Mouse (Mus musculus): Measurements from ENCODE around the gene Cd209g. TPM values are rescaled to one million over a fixed set of nuclear protein-coding genes. Genes with fewer than 3 reads are reported as not detected.

The Cd209g gene
- total and polyA plus RNA-seq, 2 experiments = 3.9 TPM; not detected in 1

GRCm38 (mm10) chr8:4166881-4167525 lies 33.1 kb downstream of the Cd209g start:
- Histone ChIP-seq H3K4me1 (ENCODE audit: control insufficient read depth, insufficient read depth, low read length) (0 out of 2 replicates have a peak, but pooled peaks cover 3% of the 10 kb centered on the region), H3K27ac (replicated peaks; ENCODE audit: insufficient read depth, low read depth, low read length) (no peak overlapping the region), H3K9ac (ENCODE audit: low read depth, low read length) (peak overlapping the region; percentile 88), H3K4me3 (ENCODE audit: insufficient read depth, low read depth, low read length) (peak overlapping the region; percentile 74), H3K36me3 (ENCODE audit: control insufficient read depth, insufficient read depth, low read length) (no peaks in the 10 kb centered on the region), H3K27me3 (ENCODE audit: control insufficient read depth, insufficient read depth, low read length) (no peaks in the 10 kb centered on the region), H3K79me2 (ENCODE audit: control insufficient read depth, insufficient read depth, low read length) (no peaks in the 10 kb centered on the region)
- no peak for DNase-seq (ENCODE audit: extremely low read depth, low read depth, low spot score)
- TF ChIP-seq CTCF (IDR thresholded peaks at IDR 0.05; ENCODE audit: low read depth, low read length) (no peak), POLR2A (IDR thresholded peaks at IDR 0.05; ENCODE audit: extremely low read depth, insufficient read depth, low read length) (no peak)
- 14% methylated on average over 10 of the region's 10 CpGs for WGBS

GRCm38 (mm10) chr8:4167918-4168317 lies 34.0 kb downstream of the Cd209g start:
- Histone ChIP-seq H3K27ac (replicated peaks; ENCODE audit: insufficient read depth, low read depth, low read length) (no peak overlapping the region), H3K9ac (ENCODE audit: low read depth, low read length) (no peak overlapping the region), H3K4me1 (ENCODE audit: control insufficient read depth, insufficient read depth, low read length) (0 out of 2 replicates have a peak, but pooled peaks cover 3% of the 10 kb centered on the region), H3K27me3 (ENCODE audit: control insufficient read depth, insufficient read depth, low read length) (no peaks in the 10 kb centered on the region), H3K4me3 (ENCODE audit: insufficient read depth, low read depth, low read length) (no peak overlapping the region), H3K36me3 (ENCODE audit: control insufficient read depth, insufficient read depth, low read length) (no peaks in the 10 kb centered on the region), H3K79me2 (ENCODE audit: control insufficient read depth, insufficient read depth, low read length) (no peaks in the 10 kb centered on the region)
- no peak for DNase-seq (ENCODE audit: extremely low read depth, low read depth, low spot score)
- TF ChIP-seq CTCF (IDR thresholded peaks at IDR 0.05; ENCODE audit: low read depth, low read length) (no peak), POLR2A (IDR thresholded peaks at IDR 0.05; ENCODE audit: extremely low read depth, insufficient read depth, low read length) (no peak)
- WGBS = 94% methylated on average over 1 of the region's 1 CpGs

GRCm38 (mm10) chr8:4172486-4172885 lies 38.6 kb downstream of the Cd209g start:
- DNase-seq (ENCODE audit: extremely low read depth, low read depth, low spot score) = no peak
- Histone ChIP-seq H3K36me3 (ENCODE audit: control insufficient read depth, insufficient read depth, low read length) (no peaks in the 10 kb centered on the region; the same call in 1 of the 2 replicates), H3K9ac (ENCODE audit: low read depth, low read length) (no peak overlapping the region), H3K4me3 (ENCODE audit: insufficient read depth, low read depth, low read length) (no peak overlapping the region), H3K27me3 (ENCODE audit: control insufficient read depth, insufficient read depth, low read length) (no peaks in the 10 kb centered on the region), H3K79me2 (ENCODE audit: control insufficient read depth, insufficient read depth, low read length) (no peaks in the 10 kb centered on the region; the same call in 1 of the 2 replicates), H3K27ac (replicated peaks; ENCODE audit: insufficient read depth, low read depth, low read length) (no peak overlapping the region), H3K4me1 (ENCODE audit: control insufficient read depth, insufficient read depth, low read length) (no peaks in the 10 kb centered on the region)
- WGBS = 82% methylated on average over 3 of the region's 3 CpGs
- TF ChIP-seq POLR2A (IDR thresholded peaks at IDR 0.05; ENCODE audit: extremely low read depth, insufficient read depth, low read length) (no peak), CTCF (IDR thresholded peaks at IDR 0.05; ENCODE audit: low read depth, low read length) (no peak)

GRCm38 (mm10) chr8:4174018-4174417 lies 40.1 kb downstream of the Cd209g start:
- H3K27ac ChIP-seq (replicated peaks; ENCODE audit: insufficient read depth, low read depth, low read length) = no peak overlapping the region
- 97% methylated on average over 2 of the region's 2 CpGs for WGBS
- TF ChIP-seq POLR2A (IDR thresholded peaks at IDR 0.05; ENCODE audit: extremely low read depth, insufficient read depth, low read length) (no peak), CTCF (IDR thresholded peaks at IDR 0.05; ENCODE audit: low read depth, low read length) (no peak)

GRCm38 (mm10) chr8:4183409-4183808 lies 49.5 kb downstream of the Cd209g start:
- H3K4me3 ChIP-seq (ENCODE audit: insufficient read depth, low read depth, low read length) = no peak overlapping the region
- 91% methylated on average over 8 of the region's 8 CpGs for WGBS
- H3K27me3 ChIP-seq (ENCODE audit: control insufficient read depth, insufficient read depth, low read length) = no peaks in the 10 kb centered on the region
- no peak for DNase-seq (ENCODE audit: extremely low read depth, low read depth, low spot score)
- no peaks in the 10 kb centered on the region; the same call in 1 of the 2 replicates for H3K79me2 ChIP-seq (ENCODE audit: control insufficient read depth, insufficient read depth, low read length)
- TF ChIP-seq POLR2A (IDR thresholded peaks at IDR 0.05; ENCODE audit: extremely low read depth, insufficient read depth, low read length) (no peak), CTCF (IDR thresholded peaks at IDR 0.05; ENCODE audit: low read depth, low read length) (no peak)
- H3K27ac ChIP-seq (replicated peaks; ENCODE audit: insufficient read depth, low read depth, low read length) = no peak overlapping the region
- no peak overlapping the region for H3K9ac ChIP-seq (ENCODE audit: low read depth, low read length)
- H3K4me1 ChIP-seq (ENCODE audit: control insufficient read depth, insufficient read depth, low read length) = peaks cover 3% of the 10 kb centered on the region
- H3K36me3 ChIP-seq (ENCODE audit: control insufficient read depth, insufficient read depth, low read length) = peaks cover 3% of the 10 kb centered on the region; the same call in 1 of the 2 replicates

More at GRCm38 (mm10) chr8:4174018-4174417, 40.1 kb downstream of the Cd209g start:
- H3K4me3 ChIP-seq (ENCODE audit: insufficient read depth, low read depth, low read length) = no peak overlapping the region
- no peaks in the 10 kb centered on the region; the same call in 1 of the 2 replicates for H3K79me2 ChIP-seq (ENCODE audit: control insufficient read depth, insufficient read depth, low read length)
- no peak overlapping the region for H3K9ac ChIP-seq (ENCODE audit: low read depth, low read length)
- H3K27me3 ChIP-seq (ENCODE audit: control insufficient read depth, insufficient read depth, low read length) = no peaks in the 10 kb centered on the region
- no peaks in the 10 kb centered on the region; the same call in 1 of the 2 replicates for H3K36me3 ChIP-seq (ENCODE audit: control insufficient read depth, insufficient read depth, low read length)
- no peak for DNase-seq (ENCODE audit: extremely low read depth, low read depth, low spot score)
- H3K4me1 ChIP-seq (ENCODE audit: control insufficient read depth, insufficient read depth, low read length) = no peaks in the 10 kb centered on the region

GRCm38 (mm10) chr8:4186151-4186550 lies 52.3 kb downstream of the Cd209g start:
- 24% methylated on average over 2 of the region's 2 CpGs for WGBS
- DNase-seq (ENCODE audit: extremely low read depth, low read depth, low spot score) = peak; percentile 67
- Histone ChIP-seq H3K9ac (ENCODE audit: low read depth, low read length) (no peak overlapping the region), H3K27me3 (ENCODE audit: control insufficient read depth, insufficient read depth, low read length) (no peaks in the 10 kb centered on the region), H3K79me2 (ENCODE audit: control insufficient read depth, insufficient read depth, low read length) (no peaks in the 10 kb centered on the region), H3K27ac (replicated peaks; ENCODE audit: insufficient read depth, low read depth, low read length) (no peak overlapping the region), H3K36me3 (ENCODE audit: control insufficient read depth, insufficient read depth, low read length) (peaks cover 3% of the 10 kb centered on the region; the same call in 1 of the 2 replicates), H3K4me3 (ENCODE audit: insufficient read depth, low read depth, low read length) (no peak overlapping the region), H3K4me1 (ENCODE audit: control insufficient read depth, insufficient read depth, low read length) (peaks cover 3% of the 10 kb centered on the region)
- TF ChIP-seq POLR2A (IDR thresholded peaks at IDR 0.05; ENCODE audit: extremely low read depth, insufficient read depth, low read length) = no peak
- no peak for TF ChIP-seq CTCF (IDR thresholded peaks at IDR 0.05; ENCODE audit: low read depth, low read length)

Other genes starting within 250 kb of the Cd209g start
- 0.28 TPM in 1 of 2 replicates, not detected in the other for gene Cd209b, start 207.3 kb upstream of the Cd209g start, total RNA-seq (2014; rRNA removed)
- 0.09 and 0.22 TPM in 2 replicates for gene Cd209b, start 207.3 kb upstream of the Cd209g start, polyA plus RNA-seq (2012; rRNA removed)
- gene Cd209c, start 179.4 kb upstream of the Cd209g start, total RNA-seq (2014; rRNA removed) = not detected in 2 replicates
- not detected in 2 replicates for gene Cd209c, start 179.4 kb upstream of the Cd209g start, polyA plus RNA-seq (2012; rRNA removed)
- 0.27 and 0.74 TPM in 2 replicates for gene Cd209f, start 28.3 kb upstream of the Cd209g start, total RNA-seq (2014; rRNA removed)
- 0.51 and 4.1 TPM in 2 replicates for gene Cd209f, start 28.3 kb upstream of the Cd209g start, polyA plus RNA-seq (2012; rRNA removed)
- 3.2 TPM in 2 replicates for gene Evi5l, start 32.5 kb downstream of the Cd209g start, total RNA-seq (2014; rRNA removed)
- gene Evi5l, start 32.5 kb downstream of the Cd209g start, polyA plus RNA-seq (2012; rRNA removed) = 5.3 and 8.0 TPM in 2 replicates
- gene Prr36, start 83.4 kb downstream of the Cd209g start, total RNA-seq (2014; rRNA removed) = 0.13 and 0.37 TPM in 2 replicates
- gene Prr36, start 83.4 kb downstream of the Cd209g start, polyA plus RNA-seq (2012; rRNA removed) = 0.24 and 0.34 TPM in 2 replicates
- 0.13 and 0.18 TPM in 2 replicates for gene Lrrc8e, start 92.7 kb downstream of the Cd209g start, total RNA-seq (2014; rRNA removed)
- 0.06 and 0.24 TPM in 2 replicates for gene Lrrc8e, start 92.7 kb downstream of the Cd209g start, polyA plus RNA-seq (2012; rRNA removed)
- gene Map2k7, start 104.6 kb downstream of the Cd209g start, total RNA-seq (2014; rRNA removed) = 9.5 and 12.4 TPM in 2 replicates
- 23.3 and 26.1 TPM in 2 replicates for gene Map2k7, start 104.6 kb downstream of the Cd209g start, polyA plus RNA-seq (2012; rRNA removed)
- 0.07 TPM in 1 of 2 replicates, not detected in the other for gene Gm49320, start 104.8 kb downstream of the Cd209g start, total RNA-seq (2014; rRNA removed)
- gene Gm49320, start 104.8 kb downstream of the Cd209g start, polyA plus RNA-seq (2012; rRNA removed) = 0.17 and 2.3 TPM in 2 replicates
- gene Tgfbr3l, start 114.1 kb downstream of the Cd209g start, total RNA-seq (2014; rRNA removed) = 3.2 and 4.2 TPM in 2 replicates
- 18.2 and 35.1 TPM in 2 replicates for gene Tgfbr3l, start 114.1 kb downstream of the Cd209g start, polyA plus RNA-seq (2012; rRNA removed)
- 6.7 and 8.7 TPM in 2 replicates for gene Snapc2, start 119.0 kb downstream of the Cd209g start, total RNA-seq (2014; rRNA removed)
- 18.8 and 22.2 TPM in 2 replicates for gene Snapc2, start 119.0 kb downstream of the Cd209g start, polyA plus RNA-seq (2012; rRNA removed)
- 0.28 TPM in 1 of 2 replicates, not detected in the other for gene Ctxn1, start 125.2 kb downstream of the Cd209g start, total RNA-seq (2014; rRNA removed)
- gene Ctxn1, start 125.2 kb downstream of the Cd209g start, polyA plus RNA-seq (2012; rRNA removed) = 0.98 and 2.0 TPM in 2 replicates
- gene Timm44, start 141.8 kb downstream of the Cd209g start, total RNA-seq (2014; rRNA removed) = 39.0 and 41.5 TPM in 2 replicates
- 51.6 and 61.2 TPM in 2 replicates for gene Timm44, start 141.8 kb downstream of the Cd209g start, polyA plus RNA-seq (2012; rRNA removed)
- gene Ccl25, start 191.1 kb downstream of the Cd209g start, total RNA-seq (2014; rRNA removed) = 10.9 and 11.7 TPM in 2 replicates
- gene Ccl25, start 191.1 kb downstream of the Cd209g start, polyA plus RNA-seq (2012; rRNA removed) = 2.4 and 3.3 TPM in 2 replicates
- 23.0 and 29.8 TPM in 2 replicates for gene Elavl1, start 191.3 kb downstream of the Cd209g start, total RNA-seq (2014; rRNA removed)
- gene Elavl1, start 191.3 kb downstream of the Cd209g start, polyA plus RNA-seq (2012; rRNA removed) = 18.1 and 18.8 TPM in 2 replicates